Mouse (Mus musculus): Measurements from ENCODE around the gene Blm.

GRCm38 (mm10) chr7:80439789-80440488 lies 95.0 kb downstream of the Blm start:
- no peak for TF ChIP-seq SIN3A (IDR thresholded peaks at IDR 0.05; ENCODE audit: low read length)
- TF ChIP-seq CTCF (conservative IDR thresholded peaks at IDR 0.05 in 1 of 2, IDR thresholded peaks at IDR 0.05 in 1 of 2; ENCODE audit: low read depth in 2 of 2, low read length in 2 of 2) = no peak
- no peak for TF ChIP-seq RAD21 (IDR thresholded peaks at IDR 0.05; ENCODE audit: low read depth, low read length)

Measured in CH12.LX (cell line).